Mouse (Mus musculus) adrenal gland, postnatal 36 days (tissue): ENCODE measurements at regions not wholly inside any gene's neighbourhood (a gene's known extent, or its start where the extent isn't known, plus 50 kb on each side); places are given as distances from the start of the nearest gene placed in this dataset.

Source experiments
- DNase-seq, 2 experiments: peaks; one replicate each; pipeline ENCODE4 v3.0.0; 2021; ENCODE audit warnings: mixed read lengths in 1 of 2

- peak; percentile 60 to 71 for DNase-seq
These were observed 121.9 kb upstream of the Gas1 start for GRCm38 (mm10) chr13:60299076-60299475.

GRCm38 (mm10) chr13:60303561-60303960 lies 126.4 kb upstream of the Gas1 start:
- DNase-seq: no peak

GRCm38 (mm10) chr13:60305028-60305810 lies 128.1 kb upstream of the Gas1 start:
- no peak for DNase-seq

GRCm38 (mm10) chr13:60308062-60308801 lies 131.1 kb upstream of the Gas1 start:
- DNase-seq: peak; percentile 53 to 61

GRCm38 (mm10) chr13:60309482-60309881 lies 132.3 kb upstream of the Gas1 start:
- DNase-seq: peak in 1 of 2 experiments; percentile 14

GRCm38 (mm10) chr13:60309926-60310325 lies 132.8 kb upstream of the Gas1 start:
- peak; percentile 70 to 78 for DNase-seq

- DNase-seq: no peak
These were observed 135.4 kb upstream of the Gas1 start for GRCm38 (mm10) chr13:60312397-60313085.

GRCm38 (mm10) chr13:60318436-60319020 lies 141.4 kb upstream of the Gas1 start:
- DNase-seq: no peak

GRCm38 (mm10) chr13:60319268-60319667 lies 142.1 kb upstream of the Gas1 start:
- no peak for DNase-seq

GRCm38 (mm10) chr13:60319861-60320602 lies 142.9 kb upstream of the Gas1 start:
- no peak for DNase-seq

- DNase-seq: peak; percentile 40 to 53
These were observed 145.4 kb upstream of the Gas1 start for GRCm38 (mm10) chr13:60322579-60322978.

GRCm38 (mm10) chr13:60330475-60331258 lies 153.5 kb upstream of the Gas1 start:
- no peak for DNase-seq

GRCm38 (mm10) chr13:60336196-60336595 lies 159.0 kb upstream of the Gas1 start:
- no peak for DNase-seq

GRCm38 (mm10) chr13:60337383-60337782 lies 160.2 kb upstream of the Gas1 start:
- no peak for DNase-seq

GRCm38 (mm10) chr13:60338107-60338506 lies 160.9 kb upstream of the Gas1 start:
- peak; percentile 23 to 42 for DNase-seq

GRCm38 (mm10) chr13:60340068-60340467 lies 162.9 kb upstream of the Gas1 start:
- no peak for DNase-seq

- DNase-seq: peak; percentile 12 to 44
These were observed 170.7 kb upstream of the Gas1 start for GRCm38 (mm10) chr13:60347881-60348280.

GRCm38 (mm10) chr13:60348438-60348837 lies 171.3 kb upstream of the Gas1 start:
- no peak for DNase-seq

- no peak for DNase-seq
These were observed 178.7 kb upstream of the Gas1 start for GRCm38 (mm10) chr13:60355707-60356490.
